Mouse (Mus musculus): Measurements from ENCODE around the gene B3gntl1. TPM values are rescaled to one million over a fixed set of nuclear protein-coding genes. Genes with fewer than 3 reads are reported as not detected.
A peak's percentile ranks its signal among the peaks of the same experiment; 100 is the strongest.
"Not testable (repeated sequence)": the region's sequence is repeated elsewhere in the genome, so short reads cannot be mapped to it uniquely, and the experiment has no call there.

The B3gntl1 gene
- polyA plus RNA-seq, 1 experiment from 2014 or later, result 5.1 TPM

DNA sequence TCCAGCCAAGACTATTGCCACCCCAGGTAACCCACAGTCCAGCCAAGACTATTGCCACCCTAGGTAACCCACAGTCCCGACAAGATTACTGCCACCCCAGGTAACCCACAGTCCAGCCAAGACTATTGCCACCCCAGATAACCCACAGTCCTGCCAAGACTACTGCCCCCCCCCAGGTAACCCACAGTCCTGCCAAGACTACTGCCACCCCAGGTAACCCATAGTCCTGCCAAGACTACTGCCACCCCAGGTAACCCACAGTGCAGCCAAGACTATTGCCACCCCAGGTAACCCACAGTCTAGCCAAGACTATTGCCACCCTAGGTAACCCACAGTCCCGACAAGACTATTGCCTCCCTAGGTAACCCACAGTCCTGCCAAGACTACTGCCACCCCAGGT is 12.3 kb downstream of the B3gntl1 start:
- not testable (repeated sequence) for DNase-seq (ENCODE audit: low spot score)
- 93% methylated on average over 2 of the region's 2 CpGs for WGBS

DNA sequence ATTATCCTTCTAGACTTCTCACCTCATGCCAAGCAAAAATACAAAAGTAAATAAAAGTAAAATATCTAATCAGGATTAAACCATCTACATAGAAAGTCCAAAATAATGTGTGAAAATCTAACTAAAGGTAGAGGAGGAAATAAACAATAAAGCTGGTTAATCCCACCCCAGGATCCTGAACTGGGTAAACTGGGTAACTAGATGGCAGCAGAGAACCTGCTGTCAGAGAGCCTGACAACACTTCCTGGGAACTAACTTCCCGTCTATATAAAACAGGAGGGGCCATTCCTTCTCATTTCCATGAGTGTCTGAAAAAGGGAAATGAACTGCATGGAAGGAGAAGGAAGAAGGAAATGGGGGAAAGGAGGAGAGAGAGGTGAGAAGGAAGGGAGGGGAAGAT is 14.8 kb downstream of the B3gntl1 start:
- WGBS, result 50% methylated on average over 1 of the region's 1 CpGs
- H3K4me2 ChIP-seq (ENCODE audit: low read depth, low read length), result no peak overlapping the region
- no peak overlapping the region for H3K27ac ChIP-seq (replicated peaks; ENCODE audit: low read depth, low read length)
- ATAC-seq (replicated peaks; ENCODE audit: insufficient number of reproducible peaks, low FRiP score, low TSS enrichment, low read depth) (no peak), DNase-seq (ENCODE audit: low spot score) (no peak)
- H3K4me1 ChIP-seq (ENCODE audit: control insufficient read depth, insufficient read depth, low read length), result no peaks in the 10 kb centered on the region
- H3K36me3 ChIP-seq (replicated peaks; ENCODE audit: control insufficient read depth, insufficient read depth, low read depth, low read length), result no peaks in the 10 kb centered on the region
- no peak overlapping the region for H3K9ac ChIP-seq (replicated peaks; ENCODE audit: low read length)
- H3K9me3 ChIP-seq (replicated peaks; ENCODE audit: control insufficient read depth, low read length), result no peaks in the 10 kb centered on the region
- no peaks in the 10 kb centered on the region for H3K27me3 ChIP-seq (ENCODE audit: control insufficient read depth, insufficient read depth, low read length)
- no peak overlapping the region for H3K4me3 ChIP-seq (ENCODE audit: low read depth, low read length)

More for the DNA sequence above, 12.3 kb downstream of the B3gntl1 start:
- not testable (repeated sequence) for H3K9me3 ChIP-seq (replicated peaks; ENCODE audit: control insufficient read depth, low read length); H3K36me3 ChIP-seq (replicated peaks; ENCODE audit: control insufficient read depth, insufficient read depth, low read depth, low read length); H3K4me1 ChIP-seq (ENCODE audit: control insufficient read depth, insufficient read depth, low read length); H3K4me3 ChIP-seq (ENCODE audit: low read depth, low read length); H3K9ac ChIP-seq (replicated peaks; ENCODE audit: low read length); H3K27me3 ChIP-seq (ENCODE audit: control insufficient read depth, insufficient read depth, low read length); ATAC-seq (replicated peaks; ENCODE audit: insufficient number of reproducible peaks, low FRiP score, low TSS enrichment, low read depth); H3K4me2 ChIP-seq (ENCODE audit: low read depth, low read length); H3K27ac ChIP-seq (replicated peaks; ENCODE audit: low read depth, low read length)

DNA sequence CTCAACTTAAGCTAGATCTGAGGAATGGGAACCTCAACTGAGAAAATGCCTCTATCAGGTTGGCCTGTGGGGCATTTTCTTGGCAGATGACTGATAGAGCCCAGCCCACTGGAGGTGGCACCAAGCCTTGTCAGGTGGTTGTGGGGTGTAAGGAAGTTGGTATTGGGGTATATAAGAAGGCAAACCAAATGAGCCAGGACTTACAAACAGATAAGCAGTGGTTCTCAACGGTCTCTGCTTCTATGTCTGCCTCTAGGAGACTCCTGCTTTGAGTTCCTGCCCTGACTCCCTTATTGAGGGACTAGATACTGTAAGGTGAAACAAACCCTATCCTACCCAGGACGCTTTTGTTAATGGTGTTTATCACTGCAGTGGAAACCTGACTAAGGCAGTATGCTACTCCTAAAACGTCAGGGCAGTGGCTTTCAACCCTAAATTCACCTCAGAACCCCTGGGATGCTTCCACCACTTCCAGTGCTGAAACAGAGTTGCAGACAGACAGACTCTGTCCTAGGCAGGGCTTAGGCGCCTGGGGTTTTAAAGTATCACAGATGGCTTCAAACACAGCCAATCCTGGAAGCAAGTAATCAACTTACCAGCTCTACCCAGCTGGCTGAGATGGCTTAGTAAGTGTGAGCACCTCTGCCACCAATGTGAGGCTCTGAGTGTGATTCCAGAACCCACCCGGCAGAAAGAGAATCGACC is 17.0 kb downstream of the B3gntl1 start:
- H3K36me3 ChIP-seq (replicated peaks; ENCODE audit: control insufficient read depth, insufficient read depth, low read depth, low read length), result no peaks in the 10 kb centered on the region
- H3K4me1 ChIP-seq (ENCODE audit: control insufficient read depth, insufficient read depth, low read length), result no peaks in the 10 kb centered on the region
- ATAC-seq (replicated peaks; ENCODE audit: insufficient number of reproducible peaks, low FRiP score, low TSS enrichment, low read depth) (no peak), DNase-seq (ENCODE audit: low spot score) (no peak)
- no peak overlapping the region for H3K9ac ChIP-seq (replicated peaks; ENCODE audit: low read length)
- no peak overlapping the region for H3K4me3 ChIP-seq (ENCODE audit: low read depth, low read length)
- 83% methylated on average over 6 of the region's 6 CpGs for WGBS
- no peaks in the 10 kb centered on the region for H3K9me3 ChIP-seq (replicated peaks; ENCODE audit: control insufficient read depth, low read length)
- H3K4me2 ChIP-seq (ENCODE audit: low read depth, low read length), result no peak overlapping the region
- no peak overlapping the region for H3K27ac ChIP-seq (replicated peaks; ENCODE audit: low read depth, low read length)
- no peaks in the 10 kb centered on the region for H3K27me3 ChIP-seq (ENCODE audit: control insufficient read depth, insufficient read depth, low read length)

- Histone ChIP-seq H3K27ac (replicated peaks; ENCODE audit: low read depth, low read length) (no peak overlapping the region), H3K4me3 (ENCODE audit: low read depth, low read length) (no peak overlapping the region), H3K27me3 (ENCODE audit: control insufficient read depth, insufficient read depth, low read length) (no peaks in the 10 kb centered on the region), H3K4me1 (ENCODE audit: control insufficient read depth, insufficient read depth, low read length) (no peaks in the 10 kb centered on the region), H3K9ac (replicated peaks; ENCODE audit: low read length) (no peak overlapping the region), H3K9me3 (replicated peaks; ENCODE audit: control insufficient read depth, low read length) (no peaks in the 10 kb centered on the region), H3K4me2 (ENCODE audit: low read depth, low read length) (no peak overlapping the region), H3K36me3 (replicated peaks; ENCODE audit: control insufficient read depth, insufficient read depth, low read depth, low read length) (no peaks in the 10 kb centered on the region)
- no peak for ATAC-seq (replicated peaks; ENCODE audit: insufficient number of reproducible peaks, low FRiP score, low TSS enrichment, low read depth)
- 84% methylated on average over 6 of the region's 6 CpGs for WGBS
- no peak for DNase-seq (ENCODE audit: low spot score)
These were observed 17.7 kb downstream of the B3gntl1 start for GRCm38 (mm10) chr11:121655166-121655806.

- Histone ChIP-seq H3K9ac (replicated peaks; ENCODE audit: low read length) (no peak overlapping the region), H3K4me2 (ENCODE audit: low read depth, low read length) (no peak overlapping the region), H3K9me3 (replicated peaks; ENCODE audit: control insufficient read depth, low read length) (no peaks in the 10 kb centered on the region), H3K36me3 (replicated peaks; ENCODE audit: control insufficient read depth, insufficient read depth, low read depth, low read length) (no peaks in the 10 kb centered on the region), H3K27me3 (ENCODE audit: control insufficient read depth, insufficient read depth, low read length) (no peaks in the 10 kb centered on the region), H3K4me1 (ENCODE audit: control insufficient read depth, insufficient read depth, low read length) (no peaks in the 10 kb centered on the region), H3K4me3 (ENCODE audit: low read depth, low read length) (no peak overlapping the region), H3K27ac (replicated peaks; ENCODE audit: low read depth, low read length) (no peak overlapping the region)
- WGBS, result 68% methylated on average over 9 of the region's 9 CpGs
- no peak for ATAC-seq (replicated peaks; ENCODE audit: insufficient number of reproducible peaks, low FRiP score, low TSS enrichment, low read depth)
- DNase-seq (ENCODE audit: low spot score), result no peak
These were observed 18.5 kb downstream of the B3gntl1 start for GRCm38 (mm10) chr11:121654406-121654945.

- no peak for ATAC-seq (replicated peaks; ENCODE audit: insufficient number of reproducible peaks, low FRiP score, low TSS enrichment, low read depth)
- 86% methylated on average over 4 of the region's 4 CpGs for WGBS
- no peaks in the 10 kb centered on the region for H3K27me3 ChIP-seq (ENCODE audit: control insufficient read depth, insufficient read depth, low read length)
- DNase-seq (ENCODE audit: low spot score), result no peak
- no peak overlapping the region for H3K9ac ChIP-seq (replicated peaks; ENCODE audit: low read length)
- no peaks in the 10 kb centered on the region for H3K36me3 ChIP-seq (replicated peaks; ENCODE audit: control insufficient read depth, insufficient read depth, low read depth, low read length)
- no peak overlapping the region for H3K27ac ChIP-seq (replicated peaks; ENCODE audit: low read depth, low read length)
- no peaks in the 10 kb centered on the region for H3K4me1 ChIP-seq (ENCODE audit: control insufficient read depth, insufficient read depth, low read length)
- H3K9me3 ChIP-seq (replicated peaks; ENCODE audit: control insufficient read depth, low read length), result no peaks in the 10 kb centered on the region
- no peak overlapping the region for H3K4me2 ChIP-seq (ENCODE audit: low read depth, low read length)
- no peak overlapping the region for H3K4me3 ChIP-seq (ENCODE audit: low read depth, low read length)
These were observed 19.3 kb downstream of the B3gntl1 start for GRCm38 (mm10) chr11:121653631-121654030.

DNA sequence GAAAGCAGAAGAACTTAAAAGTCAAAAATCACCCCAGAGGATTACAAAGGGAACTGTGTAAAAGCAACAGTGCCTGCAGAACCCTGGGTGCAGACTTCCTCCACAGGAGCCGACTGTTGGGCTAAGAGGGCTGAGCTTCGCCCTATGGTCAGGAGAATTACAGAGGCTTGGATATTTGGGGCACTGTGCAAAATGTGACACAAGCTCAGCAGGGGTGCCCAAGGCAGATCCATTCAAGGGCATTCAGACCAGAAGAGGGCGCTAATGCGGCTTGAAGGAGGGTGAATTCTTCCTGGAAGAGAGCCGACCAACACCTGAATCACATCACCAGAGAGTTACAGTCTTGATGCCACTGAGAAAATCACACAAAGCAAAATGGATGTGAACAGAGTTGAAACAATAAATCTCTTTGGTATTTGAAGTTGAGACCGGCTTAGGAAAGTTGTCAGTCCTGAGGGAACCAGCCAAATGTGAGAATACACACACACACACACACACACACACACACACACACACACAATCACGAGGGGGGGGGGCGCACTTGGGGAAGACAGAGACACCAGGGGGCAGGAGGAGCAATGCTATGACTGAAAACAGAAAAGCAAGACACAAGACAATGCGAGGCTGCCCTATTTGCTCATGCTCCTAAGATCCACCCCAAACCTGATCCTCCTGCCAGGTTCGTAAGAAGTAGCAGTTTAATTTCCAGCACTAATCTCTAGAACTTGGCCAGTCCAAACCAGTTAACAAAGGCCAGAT is 20.2 kb downstream of the B3gntl1 start:
- peak; percentile 74 for DNase-seq (ENCODE audit: low spot score)
- H3K9me3 ChIP-seq (replicated peaks; ENCODE audit: control insufficient read depth, low read length), result no peaks in the 10 kb centered on the region
- no peak for ATAC-seq (replicated peaks; ENCODE audit: insufficient number of reproducible peaks, low FRiP score, low TSS enrichment, low read depth)
- WGBS, result 61% methylated on average over 10 of the region's 10 CpGs
- H3K27me3 ChIP-seq (ENCODE audit: control insufficient read depth, insufficient read depth, low read length), result no peaks in the 10 kb centered on the region
- no peaks in the 10 kb centered on the region; the same call in 1 of the 2 replicates for H3K4me1 ChIP-seq (ENCODE audit: control insufficient read depth, insufficient read depth, low read length)
- H3K4me2 ChIP-seq (ENCODE audit: low read depth, low read length), result no peak overlapping the region
- H3K4me3 ChIP-seq (ENCODE audit: low read depth, low read length), result no peak overlapping the region
- no peak overlapping the region for H3K27ac ChIP-seq (replicated peaks; ENCODE audit: low read depth, low read length)
- H3K36me3 ChIP-seq (replicated peaks; ENCODE audit: control insufficient read depth, insufficient read depth, low read depth, low read length), result no peaks in the 10 kb centered on the region
- no peak overlapping the region for H3K9ac ChIP-seq (replicated peaks; ENCODE audit: low read length)

Data from embryonic facial prominence, embryonic 11.5 days (tissue).